Mouse (Mus musculus) heart, postnatal 0 days (tissue): ENCODE measurements around the gene Kcnmb3.

Experiments used
- CTCF ChIP-seq: IDR thresholded peaks from 2 replicates; pipeline ENCODE4 v1.5.1; 2016; ENCODE audit warnings: antibody characterized with exemption, control low read depth, low read depth
- EP300 ChIP-seq: IDR thresholded peaks from 2 replicates; pipeline ENCODE4 v1.6.1; 2016; ENCODE audit warnings: antibody characterized with exemption, low read depth

DNA sequence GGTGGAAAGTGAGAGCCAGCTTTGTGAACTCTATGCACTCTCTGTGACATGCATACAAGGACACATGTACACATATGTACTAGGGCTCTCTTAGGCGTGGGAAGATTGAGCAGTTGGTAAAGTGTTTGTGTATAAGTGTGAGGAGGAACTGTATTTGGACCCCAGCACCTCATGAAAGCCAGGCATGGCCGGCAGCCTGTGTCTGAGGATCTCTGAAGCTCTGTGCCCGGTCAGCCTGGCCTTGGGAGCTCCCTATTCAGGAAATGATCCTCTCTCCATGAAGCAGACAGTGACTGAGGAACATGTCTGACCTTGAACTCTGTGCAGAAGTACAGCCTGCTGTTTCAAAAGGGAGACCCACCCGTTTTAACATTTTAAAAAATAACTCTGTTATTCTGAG, 53.3 kb downstream of the Kcnmb3 start:
- no peak for TF ChIP-seq CTCF
- no peak for TF ChIP-seq EP300
